Mouse (Mus musculus): Measurements from ENCODE around the gene Ube2e3. TPM values are rescaled to one million over a fixed set of nuclear protein-coding genes. Genes with fewer than 3 reads are reported as not detected.
A peak's percentile ranks its signal among the peaks of the same experiment; 100 is the strongest.

Gene Ube2e3
- polyA plus RNA-seq, 1 experiment from 2014 or later: 176 TPM

DNA sequence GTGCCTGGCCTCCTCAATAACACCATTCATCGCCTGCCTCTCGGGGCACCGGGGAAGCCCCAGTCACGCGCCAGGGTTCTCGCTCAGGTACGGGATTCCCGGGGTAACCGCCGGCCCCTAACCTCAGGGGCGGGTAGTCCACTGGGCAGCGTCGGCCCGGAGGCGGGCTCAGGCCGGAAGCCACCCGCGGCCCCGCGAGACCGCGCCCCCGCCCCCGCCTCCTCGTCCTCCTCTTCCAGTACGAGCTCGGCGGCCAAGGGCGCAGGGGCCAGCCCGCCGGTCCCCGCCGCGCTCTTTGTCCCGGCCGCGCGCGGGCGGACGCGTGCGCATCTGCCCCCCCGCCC is 559 bp downstream of the Ube2e3 start:
- H3K4me3 ChIP-seq: peak overlapping the region; percentile 84
- H3K4me2 ChIP-seq: peak overlapping the region; percentile 90
- H3K36me3 ChIP-seq: no peaks in the 10 kb centered on the region
- H3K27me3 ChIP-seq: no peaks in the 10 kb centered on the region
- no peaks in the 10 kb centered on the region for H3K9me3 ChIP-seq
- peak; percentile 89 for ATAC-seq (ENCODE audit: borderline replicate concordance, extremely low read depth, low FRiP score, low TSS enrichment)
- peaks cover 31% of the 10 kb centered on the region for H3K4me1 ChIP-seq
- H3K9ac ChIP-seq: peak overlapping the region; percentile 98
- peak overlapping the region; percentile 99 for H3K27ac ChIP-seq
- WGBS: 0% methylated on average over 32 of the region's 44 CpGs

DNA sequence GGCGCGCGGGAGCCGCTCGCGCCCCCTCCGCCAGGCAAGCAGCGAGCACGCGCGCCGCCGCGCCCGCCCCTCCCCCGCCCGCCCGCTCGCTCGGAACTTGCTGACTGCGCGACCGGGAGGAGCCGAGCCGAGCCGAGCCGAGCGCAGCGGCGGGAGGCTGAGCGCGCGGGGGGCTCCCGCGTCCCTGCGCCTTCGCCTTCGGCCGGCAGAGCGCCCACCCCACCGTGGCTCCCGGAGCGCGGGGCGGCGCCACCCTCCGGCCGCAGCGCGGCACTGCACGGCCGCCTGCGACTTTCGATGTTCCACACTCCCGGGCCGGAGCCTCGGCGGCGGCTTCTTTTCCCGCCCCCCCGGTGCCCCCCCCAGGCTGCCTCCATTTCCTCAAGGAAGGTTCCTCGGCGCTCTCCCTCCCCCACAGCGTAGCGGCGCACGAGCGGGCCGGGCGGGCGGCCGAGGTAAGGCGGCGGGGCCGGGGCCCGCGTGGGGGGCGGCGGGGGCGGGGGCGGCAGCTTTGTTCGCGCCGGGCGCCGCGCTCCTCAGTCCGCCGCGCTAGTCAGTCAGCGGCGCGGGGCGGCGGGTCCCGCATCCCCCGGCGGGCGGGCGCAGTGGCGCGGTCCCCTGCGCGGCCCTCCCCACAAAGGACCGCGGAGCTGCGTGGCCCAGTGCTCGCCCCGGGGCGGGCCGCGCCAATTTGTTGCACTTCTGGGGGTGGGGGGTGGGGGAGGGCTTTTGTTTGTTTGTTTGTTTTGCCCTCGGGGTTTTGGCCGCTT is 1.2 kb downstream of the Ube2e3 start:
- ATAC-seq (ENCODE audit: borderline replicate concordance, extremely low read depth, low FRiP score, low TSS enrichment): peak; percentile 94
- peak overlapping the region; percentile 98 for H3K9ac ChIP-seq
- under 1% methylated on average over 55 of the region's 114 CpGs for WGBS
- H3K9me3 ChIP-seq: no peaks in the 10 kb centered on the region
- H3K36me3 ChIP-seq: no peaks in the 10 kb centered on the region
- H3K4me3 ChIP-seq: peak overlapping the region; percentile 84
- H3K4me1 ChIP-seq: peaks cover 35% of the 10 kb centered on the region
- H3K27me3 ChIP-seq: no peaks in the 10 kb centered on the region
- H3K27ac ChIP-seq: peak overlapping the region; percentile 99
- H3K4me2 ChIP-seq: peak overlapping the region; percentile 59

DNA sequence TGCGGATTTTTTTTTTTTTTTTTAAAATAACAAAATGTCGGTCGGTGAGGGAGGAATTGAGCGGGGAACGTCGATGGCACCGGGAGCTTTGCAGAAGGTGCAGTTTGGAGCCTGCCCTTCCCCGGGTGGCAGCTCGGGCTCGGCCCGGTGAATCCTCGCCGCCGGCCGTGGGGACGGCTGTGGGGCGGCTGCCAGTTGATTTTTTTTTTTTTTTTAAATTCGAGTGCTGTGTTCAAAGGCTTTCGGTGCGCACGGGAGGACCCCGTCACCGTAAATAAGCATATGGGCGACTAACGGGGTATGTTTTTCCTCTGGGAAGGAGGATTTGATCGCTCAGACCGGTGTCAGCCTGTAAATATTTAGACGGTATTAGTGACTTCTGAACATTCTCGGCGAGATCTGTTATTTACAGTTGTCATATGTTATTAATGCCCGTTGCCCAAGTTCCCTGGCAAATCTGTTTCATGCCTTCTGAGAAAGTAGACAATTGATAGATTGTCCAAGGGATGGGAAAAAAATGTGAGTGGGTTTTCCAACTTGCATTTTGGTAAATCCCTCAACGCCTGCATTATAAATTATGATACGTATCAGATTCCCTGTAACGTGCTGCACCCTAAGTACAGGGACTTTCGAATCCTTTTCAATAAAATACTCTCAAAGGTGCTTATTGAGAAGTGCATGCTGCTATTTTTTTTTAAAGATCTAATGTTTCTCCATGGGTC is 2.0 kb downstream of the Ube2e3 start:
- WGBS: under 1% methylated on average over 35 of the region's 35 CpGs
- Histone ChIP-seq H3K4me1 (peaks cover 38% of the 10 kb centered on the region), H3K4me3 (peak overlapping the region; percentile 84), H3K9me3 (no peaks in the 10 kb centered on the region), H3K27ac (peak overlapping the region; percentile 99), H3K27me3 (no peaks in the 10 kb centered on the region), H3K9ac (peak overlapping the region; percentile 98), H3K36me3 (no peaks in the 10 kb centered on the region), H3K4me2 (peak overlapping the region; percentile 59)
- no peak for ATAC-seq (ENCODE audit: borderline replicate concordance, extremely low read depth, low FRiP score, low TSS enrichment)

DNA sequence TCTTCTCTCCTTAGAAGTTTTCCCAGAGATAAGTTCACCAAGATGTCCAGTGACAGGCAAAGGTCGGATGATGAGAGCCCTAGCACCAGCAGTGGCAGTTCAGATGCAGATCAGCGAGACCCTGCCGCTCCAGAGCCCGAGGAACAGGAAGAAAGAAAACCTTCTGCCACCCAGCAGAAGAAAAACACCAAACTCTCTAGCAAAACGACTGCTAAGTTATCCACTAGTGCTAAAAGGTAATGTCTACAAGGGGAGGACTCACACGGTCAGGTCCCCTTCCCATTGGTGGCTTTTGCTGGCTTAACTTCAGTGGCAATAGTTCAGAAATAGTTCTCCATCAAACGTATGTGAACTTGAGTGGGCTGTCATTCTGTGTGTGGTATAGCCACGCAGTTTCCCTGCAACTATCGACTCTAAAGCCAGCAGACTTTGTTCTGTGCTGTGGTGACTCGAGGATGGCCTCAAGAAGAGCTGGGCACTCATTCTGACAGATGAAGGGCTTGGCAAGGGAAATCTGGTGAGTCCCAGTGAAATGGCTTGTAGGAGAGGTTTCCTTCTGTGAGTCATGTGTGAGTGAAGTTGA is 2.6 kb downstream of the Ube2e3 start:
- H3K9ac ChIP-seq: peak overlapping the region; percentile 98
- H3K4me3 ChIP-seq: peak overlapping the region; percentile 84
- H3K9me3 ChIP-seq: no peaks in the 10 kb centered on the region
- WGBS: 5% methylated on average over 10 of the region's 10 CpGs
- H3K36me3 ChIP-seq: no peaks in the 10 kb centered on the region
- peaks cover 42% of the 10 kb centered on the region for H3K4me1 ChIP-seq
- peak overlapping the region; percentile 59 for H3K4me2 ChIP-seq
- H3K27ac ChIP-seq: peak overlapping the region; percentile 99
- ATAC-seq (ENCODE audit: borderline replicate concordance, extremely low read depth, low FRiP score, low TSS enrichment): no peak
- no peaks in the 10 kb centered on the region for H3K27me3 ChIP-seq

DNA sequence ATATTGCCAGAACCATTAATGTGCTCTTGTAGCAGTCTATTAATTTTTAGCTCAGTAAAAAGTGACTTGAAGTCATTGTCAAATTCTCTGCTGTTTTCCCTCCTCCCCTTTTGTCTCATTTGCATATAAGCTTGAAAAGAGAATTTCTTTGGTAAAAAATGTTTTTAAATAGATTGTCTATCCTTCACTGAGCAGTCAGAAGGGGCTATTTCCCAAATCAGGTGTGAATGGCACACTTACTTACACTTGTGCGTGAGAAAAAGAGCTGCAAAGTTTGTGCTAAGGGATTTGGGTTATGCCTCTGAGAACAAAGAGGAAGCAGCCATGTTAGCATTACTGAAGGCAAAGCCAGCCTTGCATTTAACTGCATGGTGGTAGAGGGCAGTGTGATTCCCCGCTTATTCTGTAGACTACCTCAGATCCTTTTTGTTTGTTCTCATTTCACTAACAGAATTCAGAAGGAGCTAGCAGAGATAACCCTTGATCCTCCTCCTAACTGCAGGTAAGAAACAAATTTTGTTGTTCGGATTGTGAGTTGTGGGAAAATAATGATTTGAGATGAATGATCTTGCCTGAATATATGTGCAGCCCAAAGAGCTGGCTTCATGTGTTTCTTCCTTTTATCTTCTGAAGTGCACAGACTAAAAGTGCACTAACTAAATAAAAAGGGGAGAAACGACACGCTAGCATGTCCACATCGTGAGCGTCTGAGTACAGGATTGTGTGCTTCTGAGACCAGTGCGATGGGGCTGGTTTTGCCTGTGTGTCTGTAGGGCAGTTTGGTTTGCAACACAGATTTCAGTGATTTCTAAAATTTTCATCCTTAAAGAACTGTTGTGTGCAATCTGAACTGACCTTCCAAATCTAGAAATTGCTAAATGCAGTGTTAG is 4.3 kb downstream of the Ube2e3 start:
- Histone ChIP-seq H3K9ac (peak overlapping the region; percentile 44), H3K4me2 (peak overlapping the region; percentile 59), H3K36me3 (no peaks in the 10 kb centered on the region), H3K9me3 (no peaks in the 10 kb centered on the region), H3K4me3 (peak overlapping the region; percentile 84), H3K27me3 (no peaks in the 10 kb centered on the region), H3K27ac (peak overlapping the region; percentile 73), H3K4me1 (peaks cover 49% of the 10 kb centered on the region)
- 7% methylated on average over 8 of the region's 8 CpGs for WGBS
- ATAC-seq (ENCODE audit: borderline replicate concordance, extremely low read depth, low FRiP score, low TSS enrichment): no peak

DNA sequence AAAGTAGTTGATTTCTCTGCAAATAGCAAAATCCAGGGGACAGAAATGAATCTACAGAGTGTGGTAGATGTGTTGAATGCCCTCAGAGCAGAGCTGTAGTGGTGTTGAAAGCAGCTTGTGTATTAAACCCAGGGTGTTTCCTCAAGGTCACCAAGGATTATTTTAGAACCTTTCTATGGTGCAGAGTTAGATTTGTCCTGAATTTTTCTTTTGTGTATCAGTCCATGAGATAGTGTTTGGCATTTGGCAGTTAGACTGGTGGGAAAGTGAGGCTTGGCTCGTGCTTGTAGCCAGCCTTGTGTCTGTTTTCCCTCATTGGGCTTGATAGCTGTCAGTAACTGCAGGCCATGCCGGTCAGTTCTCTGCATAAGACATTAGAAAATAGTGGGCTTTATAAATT is 6.0 kb downstream of the Ube2e3 start:
- Histone ChIP-seq H3K4me3 (no peak overlapping the region), H3K4me2 (peak overlapping the region; percentile 34), H3K4me1 (peaks cover 57% of the 10 kb centered on the region), H3K27me3 (no peaks in the 10 kb centered on the region), H3K27ac (no peak overlapping the region), H3K9ac (peak overlapping the region; percentile 6; the same call in 1 of the 2 replicates), H3K9me3 (no peaks in the 10 kb centered on the region), H3K36me3 (no peaks in the 10 kb centered on the region)
- no peak for ATAC-seq (ENCODE audit: borderline replicate concordance, extremely low read depth, low FRiP score, low TSS enrichment)
- 23% methylated on average over 2 of the region's 2 CpGs for WGBS

DNA sequence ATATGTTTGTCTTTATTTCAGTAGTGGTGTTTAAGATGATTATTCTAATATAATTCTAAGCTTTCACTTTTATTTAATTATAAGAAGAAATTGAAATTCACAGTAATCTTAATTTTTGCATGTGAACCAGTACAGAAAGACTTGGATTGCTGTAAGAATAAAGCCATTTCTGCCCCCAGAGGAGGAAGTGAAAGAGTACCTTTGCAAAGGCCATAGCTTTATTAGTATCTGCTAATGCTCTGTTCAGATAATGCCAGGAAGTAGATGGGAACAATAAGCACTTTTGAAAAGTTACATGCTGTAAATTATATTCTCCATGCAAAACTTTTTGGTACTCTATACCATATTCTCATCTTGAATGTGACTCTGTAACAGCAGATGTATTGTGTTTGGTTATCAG is 8.1 kb downstream of the Ube2e3 start:
- ATAC-seq (ENCODE audit: borderline replicate concordance, extremely low read depth, low FRiP score, low TSS enrichment): no peak
- Histone ChIP-seq H3K9me3 (no peaks in the 10 kb centered on the region), H3K36me3 (no peaks in the 10 kb centered on the region), H3K4me2 (no peak overlapping the region), H3K9ac (no peak overlapping the region), H3K27me3 (no peaks in the 10 kb centered on the region), H3K4me1 (peaks cover 56% of the 10 kb centered on the region), H3K27ac (no peak overlapping the region), H3K4me3 (no peak overlapping the region)

DNA sequence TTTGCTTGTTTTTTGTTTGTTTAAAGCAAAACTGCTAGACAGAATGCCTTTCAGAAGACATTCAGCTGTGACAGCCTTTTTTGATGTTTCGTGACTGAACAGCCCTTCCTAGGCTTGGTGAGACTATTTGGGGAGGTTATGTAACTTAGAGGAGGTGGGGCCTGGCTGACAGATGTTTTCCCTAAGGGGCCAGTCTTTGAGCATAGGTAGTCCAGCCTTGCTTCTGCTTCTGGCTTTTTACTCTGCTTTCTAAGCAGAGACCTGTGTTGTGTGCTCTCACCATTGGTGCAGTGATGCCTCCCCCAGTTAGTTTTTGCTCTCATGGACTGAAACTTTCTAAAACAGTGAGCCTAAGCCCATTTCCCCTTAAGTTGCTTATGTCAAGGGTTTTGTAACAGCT is 14.1 kb downstream of the Ube2e3 start:
- Histone ChIP-seq H3K4me3 (no peak overlapping the region), H3K4me2 (no peak overlapping the region), H3K27ac (no peak overlapping the region), H3K9me3 (no peaks in the 10 kb centered on the region), H3K36me3 (no peaks in the 10 kb centered on the region), H3K4me1 (peaks cover 24% of the 10 kb centered on the region), H3K27me3 (no peaks in the 10 kb centered on the region), H3K9ac (no peak overlapping the region)
- WGBS: 74% methylated on average over 1 of the region's 1 CpGs
- ATAC-seq (ENCODE audit: borderline replicate concordance, extremely low read depth, low FRiP score, low TSS enrichment): no peak

DNA sequence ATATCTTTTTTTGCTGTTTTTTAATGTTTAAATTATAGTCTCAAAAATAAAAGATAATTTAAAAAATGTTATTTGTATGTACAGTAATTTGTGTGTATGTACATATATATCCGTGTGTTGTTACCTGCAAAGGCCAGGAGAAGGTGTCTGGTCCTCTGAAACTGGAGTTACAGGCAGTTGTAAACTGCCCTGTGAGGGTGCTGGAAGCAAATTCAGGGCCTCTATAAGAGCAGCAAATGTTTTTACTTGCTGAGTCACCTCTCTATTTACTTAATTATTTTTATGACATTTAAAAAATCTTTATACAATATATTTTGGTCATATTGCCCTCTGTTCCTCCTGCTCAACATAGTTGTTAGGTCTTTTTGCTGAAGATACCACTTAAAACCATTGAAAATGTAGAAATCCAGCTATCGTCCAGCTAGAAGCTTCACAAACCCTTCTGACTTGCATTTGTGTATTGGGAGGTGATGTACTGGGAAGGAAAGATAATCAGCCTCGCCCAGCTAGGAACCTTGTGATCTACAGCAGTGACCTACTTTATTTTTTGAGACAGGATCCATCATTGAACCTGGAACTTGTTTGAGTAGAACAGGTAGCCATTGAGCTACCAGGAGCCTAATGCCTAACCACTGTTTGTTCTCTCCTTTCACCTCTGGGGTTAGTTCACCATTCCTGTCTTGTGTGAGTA is 15.0 kb downstream of the Ube2e3 start:
- Histone ChIP-seq H3K27me3 (no peaks in the 10 kb centered on the region), H3K4me2 (no peak overlapping the region), H3K9ac (no peak overlapping the region), H3K36me3 (no peaks in the 10 kb centered on the region), H3K4me1 (peaks cover 21% of the 10 kb centered on the region), H3K9me3 (no peaks in the 10 kb centered on the region), H3K4me3 (no peak overlapping the region), H3K27ac (no peak overlapping the region)
- 84% methylated on average over 3 of the region's 3 CpGs for WGBS
- no peak for ATAC-seq (ENCODE audit: borderline replicate concordance, extremely low read depth, low FRiP score, low TSS enrichment)

DNA sequence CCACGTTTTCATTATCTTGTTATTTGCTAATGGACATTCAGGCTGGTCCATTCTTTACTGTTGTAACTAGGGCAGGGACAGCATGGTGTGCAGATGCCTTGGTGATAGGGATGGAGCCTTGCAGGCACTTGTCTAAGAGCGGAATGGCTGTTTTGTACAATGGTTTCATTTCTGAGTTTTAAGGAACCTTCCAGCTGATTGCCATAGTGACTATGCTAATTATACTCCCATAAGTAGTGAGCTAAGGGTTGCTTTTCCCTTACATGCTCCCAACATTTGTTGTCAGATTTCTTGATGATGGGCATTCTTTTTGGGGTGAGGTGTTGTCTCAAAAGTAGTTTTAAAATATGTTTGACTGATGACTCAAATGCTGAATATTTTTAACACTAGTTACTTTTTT is 18.5 kb downstream of the Ube2e3 start:
- H3K9me3 ChIP-seq: no peaks in the 10 kb centered on the region
- peaks cover 8% of the 10 kb centered on the region; the same call in 1 of the 2 replicates for H3K4me1 ChIP-seq
- no peaks in the 10 kb centered on the region for H3K27me3 ChIP-seq
- no peak overlapping the region for H3K4me3 ChIP-seq
- H3K4me2 ChIP-seq: no peak overlapping the region
- H3K9ac ChIP-seq: no peak overlapping the region
- no peak overlapping the region for H3K27ac ChIP-seq
- 74% methylated on average over 2 of the region's 2 CpGs for WGBS
- H3K36me3 ChIP-seq: no peaks in the 10 kb centered on the region
- no peak for ATAC-seq (ENCODE audit: borderline replicate concordance, extremely low read depth, low FRiP score, low TSS enrichment)

DNA sequence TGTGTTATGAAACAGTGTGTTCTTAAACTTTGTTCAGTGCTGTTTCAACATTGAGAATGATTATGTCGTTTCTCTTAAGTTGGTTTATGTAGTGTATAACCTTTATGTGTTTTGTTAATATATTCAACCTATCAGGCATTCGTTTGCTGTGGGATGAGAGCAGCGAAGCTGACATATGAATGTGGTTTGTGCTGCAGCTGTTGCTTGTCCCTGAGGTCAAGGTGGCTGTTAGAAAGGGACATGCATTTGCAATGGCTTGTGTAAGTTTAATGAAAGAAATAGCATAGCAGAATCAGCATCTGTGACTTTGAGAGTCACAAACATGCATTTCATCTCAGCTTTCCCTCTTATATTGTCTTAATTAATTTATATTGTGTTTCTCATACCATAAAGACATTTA is 20.3 kb downstream of the Ube2e3 start:
- H3K27me3 ChIP-seq: no peaks in the 10 kb centered on the region
- no peaks in the 10 kb centered on the region for H3K9me3 ChIP-seq
- H3K27ac ChIP-seq: no peak overlapping the region
- no peak overlapping the region for H3K4me3 ChIP-seq
- peaks cover 6% of the 10 kb centered on the region; the same call in 1 of the 2 replicates for H3K4me1 ChIP-seq
- ATAC-seq (ENCODE audit: borderline replicate concordance, extremely low read depth, low FRiP score, low TSS enrichment): no peak
- no peaks in the 10 kb centered on the region for H3K36me3 ChIP-seq
- H3K4me2 ChIP-seq: no peak overlapping the region
- 25% methylated on average over 3 of the region's 3 CpGs for WGBS
- H3K9ac ChIP-seq: no peak overlapping the region
